Mouse (Mus musculus): ENCODE data around the gene Cdkn1a. TPM values are rescaled to one million over a fixed set of nuclear protein-coding genes. Genes with fewer than 3 reads are reported as not detected.

Gene Cdkn1a
- total and polyA plus RNA-seq, 3 experiments: 10.6 to 59.1 (median 37.5) TPM

GRCm38 (mm10) chr17:29093110-29093952, 2.6 kb downstream of the Cdkn1a start (continued):
- TF ChIP-seq POLR2AphosphoS2 (IDR thresholded peaks at IDR 0.05; ENCODE audit: low read depth, low read length): peak; percentile 95; the same call in 1 of the 2 replicates
- no peak for TF ChIP-seq MYC (IDR thresholded peaks at IDR 0.05; ENCODE audit: low read depth, low read length)

- peaks cover 53% of the 10 kb centered on the region for H3K79me2 ChIP-seq (replicated peaks; ENCODE audit: control insufficient read depth, extremely low read depth, insufficient read depth, poor library complexity, severe bottlenecking)
- peaks cover 26 to 33% of the 10 kb centered on the region in 2 experiments for H3K36me3 ChIP-seq (replicated peaks in 1 of 2; ENCODE audit: control insufficient read depth in 1 of 2, insufficient read depth in 1 of 2, low read length in 1 of 2)
- no peak; the same call in 1 of the 2 replicates for TF ChIP-seq RAD21 (IDR thresholded peaks at IDR 0.05; ENCODE audit: low read depth, low read length)
- TF ChIP-seq MAX (IDR thresholded peaks at IDR 0.05; ENCODE audit: low read length): no peak
- TF ChIP-seq UBTF (IDR thresholded peaks at IDR 0.05; ENCODE audit: low read depth, low read length): no peak; the same call in 1 of the 2 replicates
- peak overlapping the region; percentile 73 for H3K27ac ChIP-seq (ENCODE audit: insufficient read depth, low read depth)
- dilution Hi-C loops (cut with MboI; ENCODE audit: extremely low pct_ligation_motif_present, extremely low pct_unique_long_range_greater_than_20kb, low sequenced_read_pairs): no loop called here
- H3K9ac ChIP-seq (ENCODE audit: insufficient read depth, low read depth): peak overlapping the region; percentile 89
- H3K4me3 ChIP-seq (replicated peaks in 1 of 3; ENCODE audit: low read depth in 2 of 3, low read length in 2 of 3, poor library complexity in 1 of 3): peak overlapping the region; percentile 70 to 84 (median 77)
- H3K27me3 ChIP-seq (replicated peaks): no peaks in the 10 kb centered on the region
- H3K4me2 ChIP-seq (ENCODE audit: insufficient read depth, low read depth, poor library complexity, severe bottlenecking): no peak overlapping the region
- no peaks in the 10 kb centered on the region for H3K9me3 ChIP-seq (replicated peaks; ENCODE audit: low read length)
- in situ Hi-C loops (cut with MboI; ENCODE audit: low pct_ligation_motif_present, low pct_unique_long_range_greater_than_20kb, low sequenced_read_pairs): loop anchor here (5.0 kb wide), 1 partner anchor 47 kb away; no protein-coding TSS in a partner anchor
- DNase-seq (ENCODE audit: extremely low read depth): no peak
- H3K4me1 ChIP-seq (ENCODE audit: control insufficient read depth in 1 of 2, insufficient read depth in 2 of 2): peaks cover 10 to 49% of the 10 kb centered on the region in 2 experiments; a peak in 3 of 4 replicates
Observed at GRCm38 (mm10) chr17:29093961-29094309, 3.2 kb downstream of the Cdkn1a start.

GRCm38 (mm10) chr17:29094310-29095181, 3.8 kb downstream of the Cdkn1a start:
- DNase-seq (ENCODE audit: extremely low read depth): no peak
- dilution Hi-C loops (cut with MboI; ENCODE audit: extremely low pct_ligation_motif_present, extremely low pct_unique_long_range_greater_than_20kb, low sequenced_read_pairs): no loop called here
- no peak for TF ChIP-seq ZMIZ1 (IDR thresholded peaks at IDR 0.05; ENCODE audit: low read depth, low read length)
- TF ChIP-seq UBTF (IDR thresholded peaks at IDR 0.05; ENCODE audit: low read depth, low read length): peak; percentile 76; the same call in 1 of the 2 replicates
- no peak; the same call in 1 of the 2 replicates for TF ChIP-seq MXI1 (IDR thresholded peaks at IDR 0.05; ENCODE audit: low read depth, low read length)

More at GRCm38 (mm10) chr17:29094310-29095181, 3.8 kb downstream of the Cdkn1a start:
- H3K27ac ChIP-seq (ENCODE audit: insufficient read depth, low read depth): peak overlapping the region; percentile 73
- peaks cover 31 to 39% of the 10 kb centered on the region in 2 experiments for H3K36me3 ChIP-seq (replicated peaks in 1 of 2; ENCODE audit: control insufficient read depth in 1 of 2, insufficient read depth in 1 of 2, low read length in 1 of 2)
- H3K4me3 ChIP-seq (replicated peaks in 1 of 3; ENCODE audit: low read depth in 2 of 3, low read length in 2 of 3, poor library complexity in 1 of 3): peak overlapping the region; percentile 70 to 84 (median 77)
- H3K27me3 ChIP-seq (replicated peaks): no peaks in the 10 kb centered on the region
- H3K4me1 ChIP-seq (ENCODE audit: control insufficient read depth in 1 of 2, insufficient read depth in 2 of 2): peaks cover 10 to 51% of the 10 kb centered on the region in 2 experiments; a peak in 3 of 4 replicates
- no peak overlapping the region for H3K4me2 ChIP-seq (ENCODE audit: insufficient read depth, low read depth, poor library complexity, severe bottlenecking)
- in situ Hi-C loops (cut with MboI; ENCODE audit: low pct_ligation_motif_present, low pct_unique_long_range_greater_than_20kb, low sequenced_read_pairs): loop anchor here (5.0 kb wide), 2 partner anchors 47 to 73 kb away; no protein-coding TSS in a partner anchor
- no peaks in the 10 kb centered on the region for H3K9me3 ChIP-seq (replicated peaks; ENCODE audit: low read length)
- H3K79me2 ChIP-seq (replicated peaks; ENCODE audit: control insufficient read depth, extremely low read depth, insufficient read depth, poor library complexity, severe bottlenecking): peaks cover 53% of the 10 kb centered on the region
- H3K9ac ChIP-seq (ENCODE audit: insufficient read depth, low read depth): peak overlapping the region; percentile 89
